Mouse (Mus musculus) neural tube, embryonic 11.5 days (tissue): ENCODE results near the gene Foxo3. TPM values are rescaled to one million over a fixed set of nuclear protein-coding genes. Genes with fewer than 3 reads are reported as not detected.

ENCODE experiments used
- ATAC-seq: fragments of 200-750 bp; cut with Nextera tagmentation; 2 replicates; pipeline ENCODE4 v1.8.0; 2017; ENCODE audit warnings: moderate number of reproducible peaks, mild to moderate bottlenecking, moderate TSS enrichment, moderate library complexity; ENCODE audit not compliant: insufficient read depth, low FRiP score, low TSS enrichment
- DNase-seq: peaks from one replicate; pipeline ENCODE4 v3.0.0-alpha.2; 2015; ENCODE audit warnings: low spot score
- H3K27ac ChIP-seq: fragments of 300-500 bp; sonication (generic); 2 replicates; pipeline ENCODE4 v1.5.1; 2014; ENCODE audit warnings: low read depth, mild to moderate bottlenecking, low read length
- H3K27me3 ChIP-seq: fragments of 300-500 bp; sonication (generic); 2 replicates; pipeline ENCODE4 v1.6.1; 2014; ENCODE audit warnings: mild to moderate bottlenecking, low read length, mixed read lengths; ENCODE audit not compliant: control insufficient read depth, insufficient read depth
- H3K36me3 ChIP-seq: fragments of 300-500 bp; sonication (generic); 2 replicates; pipeline ENCODE4 v1.6.1; 2014; ENCODE audit warnings: mild to moderate bottlenecking, low read length, moderate library complexity, mixed read lengths; ENCODE audit not compliant: control insufficient read depth, insufficient read depth
- H3K4me1 ChIP-seq: fragments of 300-500 bp; sonication (generic); 2 replicates; pipeline ENCODE4 v1.6.1; 2014; ENCODE audit warnings: low read length, mixed read lengths; ENCODE audit not compliant: control insufficient read depth, insufficient read depth
- H3K4me2 ChIP-seq: fragments of 300-500 bp; sonication (generic); 2 replicates; pipeline ENCODE4 v1.6.1; 2014; ENCODE audit warnings: low read depth, mild to moderate bottlenecking, moderate library complexity
- H3K4me3 ChIP-seq: fragments of 300-500 bp; sonication (generic); 2 replicates; pipeline ENCODE4 v1.5.1; 2014; ENCODE audit warnings: low read depth, low read length
- H3K9ac ChIP-seq: fragments of 300-500 bp; sonication (generic); 2 replicates; pipeline ENCODE4 v1.6.1; 2014; ENCODE audit warnings: mild to moderate bottlenecking, low read length
- H3K9me3 ChIP-seq: fragments of 300-500 bp; sonication (generic); 2 replicates; pipeline ENCODE4 v1.6.1; 2016; ENCODE audit warnings: low read length; ENCODE audit not compliant: control insufficient read depth
- WGBS: fragments of 180-500 bp; shearing (Covaris S2); extraction: QIAGEN DNeasy Blood & Tissue Kit; methylation state at CpG from one replicate; pipeline ENCODE4 v1.1.7; 2014; 5-methylcytosine and 5-hydroxymethylcytosine counted together
- polyA plus RNA-seq: library from polyadenylated mRNA; unstranded; fragments of >200 nt; fragmentation: Nextera tagmentation; extraction: Ambion mirVana; gene quantifications from 2 replicates; pipeline ENCODE4 v1.2.1, GENCODE M21; 2014

Gene Foxo3
- polyA plus RNA-seq, 1 experiment from 2014 or later = 3.9 TPM

- H3K4me3 ChIP-seq = no peak overlapping the region
- H3K27ac ChIP-seq = no peak overlapping the region
- 93% methylated on average over 8 of the region's 8 CpGs for WGBS
- no peak overlapping the region for H3K4me2 ChIP-seq
- ATAC-seq (no peak), DNase-seq (no peak)
- no peaks in the 10 kb centered on the region for H3K4me1 ChIP-seq
- H3K36me3 ChIP-seq = no peaks in the 10 kb centered on the region
- no peaks in the 10 kb centered on the region for H3K9me3 ChIP-seq
- H3K27me3 ChIP-seq = no peaks in the 10 kb centered on the region
- no peak overlapping the region for H3K9ac ChIP-seq
Measured at GRCm38 (mm10) chr10:42180333-42180732, 96.2 kb downstream of the Foxo3 start.

- no peaks in the 10 kb centered on the region for H3K36me3 ChIP-seq
- no peak overlapping the region for H3K9ac ChIP-seq
- H3K4me3 ChIP-seq = no peak overlapping the region
- H3K4me1 ChIP-seq = no peaks in the 10 kb centered on the region
- H3K9me3 ChIP-seq = no peaks in the 10 kb centered on the region
- H3K27ac ChIP-seq = no peak overlapping the region
- no peak for ATAC-seq
- no peak overlapping the region for H3K4me2 ChIP-seq
- WGBS = 91% methylated on average over 11 of the region's 11 CpGs
- H3K27me3 ChIP-seq = no peaks in the 10 kb centered on the region
- no peak for DNase-seq
Measured at GRCm38 (mm10) chr10:42178751-42179150, 97.8 kb downstream of the Foxo3 start.

GRCm38 (mm10) chr10:42177771-42178674 lies 98.5 kb downstream of the Foxo3 start:
- no peaks in the 10 kb centered on the region for H3K27me3 ChIP-seq
- H3K9me3 ChIP-seq = no peaks in the 10 kb centered on the region
- H3K27ac ChIP-seq = no peak overlapping the region
- DNase-seq (no peak), ATAC-seq (no peak)
- WGBS = 88% methylated on average over 16 of the region's 16 CpGs
- no peak overlapping the region for H3K9ac ChIP-seq
- no peaks in the 10 kb centered on the region for H3K36me3 ChIP-seq
- H3K4me1 ChIP-seq = no peaks in the 10 kb centered on the region
- H3K4me3 ChIP-seq = no peak overlapping the region
- no peak overlapping the region for H3K4me2 ChIP-seq

- H3K4me1 ChIP-seq = no peaks in the 10 kb centered on the region
- ATAC-seq (no peak), DNase-seq (no peak)
- no peaks in the 10 kb centered on the region for H3K36me3 ChIP-seq
- 93% methylated on average over 5 of the region's 5 CpGs for WGBS
- H3K4me2 ChIP-seq = no peak overlapping the region
- no peaks in the 10 kb centered on the region for H3K27me3 ChIP-seq
- no peak overlapping the region for H3K9ac ChIP-seq
- no peak overlapping the region for H3K4me3 ChIP-seq
- H3K27ac ChIP-seq = no peak overlapping the region
- H3K9me3 ChIP-seq = no peaks in the 10 kb centered on the region
Measured at GRCm38 (mm10) chr10:42174283-42174682, 102.3 kb downstream of the Foxo3 start.

- no peak overlapping the region for H3K9ac ChIP-seq
- WGBS = 23% methylated on average over 1 of the region's 1 CpGs
- H3K27ac ChIP-seq = no peak overlapping the region
- H3K4me2 ChIP-seq = no peak overlapping the region
- H3K27me3 ChIP-seq = no peaks in the 10 kb centered on the region
- H3K36me3 ChIP-seq = no peaks in the 10 kb centered on the region
- H3K9me3 ChIP-seq = no peaks in the 10 kb centered on the region
- ATAC-seq = no peak
- no peak for DNase-seq
- no peaks in the 10 kb centered on the region for H3K4me1 ChIP-seq
- no peak overlapping the region for H3K4me3 ChIP-seq
Measured at GRCm38 (mm10) chr10:42173839-42174238, 102.7 kb downstream of the Foxo3 start.

- no peak for ATAC-seq
- DNase-seq = no peak
- H3K9ac ChIP-seq = no peak overlapping the region
- H3K36me3 ChIP-seq = no peaks in the 10 kb centered on the region
- WGBS = 13% methylated on average over 5 of the region's 5 CpGs
- H3K4me1 ChIP-seq = no peaks in the 10 kb centered on the region
- H3K4me3 ChIP-seq = no peak overlapping the region
- no peaks in the 10 kb centered on the region for H3K9me3 ChIP-seq
- no peak overlapping the region for H3K27ac ChIP-seq
- H3K27me3 ChIP-seq = no peaks in the 10 kb centered on the region
- H3K4me2 ChIP-seq = no peak overlapping the region
Measured at GRCm38 (mm10) chr10:42170889-42171347, 105.6 kb downstream of the Foxo3 start.

GRCm38 (mm10) chr10:42170201-42170600 lies 106.4 kb downstream of the Foxo3 start:
- ATAC-seq = no peak
- no peak overlapping the region for H3K4me3 ChIP-seq
- no peak overlapping the region for H3K4me2 ChIP-seq
- H3K27me3 ChIP-seq = no peaks in the 10 kb centered on the region
- H3K9ac ChIP-seq = no peak overlapping the region
- 67% methylated on average over 5 of the region's 5 CpGs for WGBS
- no peaks in the 10 kb centered on the region for H3K4me1 ChIP-seq
- no peak overlapping the region for H3K27ac ChIP-seq
- no peaks in the 10 kb centered on the region for H3K9me3 ChIP-seq
- no peaks in the 10 kb centered on the region for H3K36me3 ChIP-seq
- no peak for DNase-seq

GRCm38 (mm10) chr10:42154727-42155126 lies 121.8 kb downstream of the Foxo3 start:
- 87% methylated on average over 2 of the region's 2 CpGs for WGBS
- no peak for ATAC-seq
- H3K4me2 ChIP-seq = no peak overlapping the region

More at GRCm38 (mm10) chr10:42154727-42155126, 121.8 kb downstream of the Foxo3 start:
- no peaks in the 10 kb centered on the region for H3K4me1 ChIP-seq
- H3K9me3 ChIP-seq = no peaks in the 10 kb centered on the region; the same call in 1 of the 2 replicates
- no peaks in the 10 kb centered on the region for H3K27me3 ChIP-seq
- H3K27ac ChIP-seq = no peak overlapping the region
- H3K4me3 ChIP-seq = no peak overlapping the region
- no peak for DNase-seq
- H3K36me3 ChIP-seq = no peaks in the 10 kb centered on the region
- no peak overlapping the region for H3K9ac ChIP-seq
